Mouse (Mus musculus) forebrain, embryonic 11.5 days (tissue): ENCODE measurements around the gene Spg21. TPM values are rescaled to one million over a fixed set of nuclear protein-coding genes. Genes with fewer than 3 reads are reported as not detected.

ENCODE experiments used
- ATAC-seq: fragments of 200-750 bp; cut with Nextera tagmentation; replicated peaks from 2 replicates; pipeline ENCODE4 v1.8.0; 2017; ENCODE audit warnings: moderate TSS enrichment; ENCODE audit not compliant: low FRiP score
- DNase-seq: peaks from one replicate; pipeline ENCODE4 v3.0.0-alpha.2; 2017; ENCODE audit warnings: low spot score
- H3K27ac ChIP-seq: fragments of 300-500 bp; sonication (generic); 2 replicates; pipeline ENCODE4 v1.5.1; 2014; ENCODE audit warnings: low read depth, low read length
- H3K27me3 ChIP-seq: fragments of 300-500 bp; sonication (generic); 2 replicates; pipeline ENCODE4 v1.6.1; 2014; ENCODE audit warnings: mild to moderate bottlenecking, low read length, mixed read lengths; ENCODE audit not compliant: control insufficient read depth, insufficient read depth
- H3K36me3 ChIP-seq: fragments of 300-500 bp; sonication (generic); 2 replicates; pipeline ENCODE4 v1.6.1; 2014; ENCODE audit warnings: mild to moderate bottlenecking, low read length, moderate library complexity, mixed read lengths; ENCODE audit not compliant: control insufficient read depth, insufficient read depth
- H3K4me1 ChIP-seq: fragments of 300-500 bp; sonication (generic); replicated peaks from 2 replicates; pipeline ENCODE4 v1.6.1; 2014; ENCODE audit warnings: low read length, mixed read lengths; ENCODE audit not compliant: control insufficient read depth, insufficient read depth
- H3K4me2 ChIP-seq: fragments of 300-500 bp; sonication (generic); 2 replicates; pipeline ENCODE4 v1.6.1; 2014; ENCODE audit warnings: low read depth, mild to moderate bottlenecking, low read length, moderate library complexity, mixed read lengths; ENCODE audit not compliant: severe bottlenecking
- H3K4me3 ChIP-seq: fragments of 300-500 bp; sonication (generic); 2 replicates; pipeline ENCODE4 v1.5.1; 2014; ENCODE audit warnings: low read depth, low read length
- H3K9ac ChIP-seq: fragments of 300-500 bp; sonication (generic); 2 replicates; pipeline ENCODE4 v1.6.1; 2014; ENCODE audit warnings: low read length
- H3K9me3 ChIP-seq: fragments of 300-500 bp; sonication (generic); 2 replicates; pipeline ENCODE4 v1.6.1; 2016; ENCODE audit warnings: low read length, mixed read lengths; ENCODE audit not compliant: control insufficient read depth
- WGBS: fragments of 180-500 bp; shearing (Covaris S2); extraction: QIAGEN DNeasy Blood & Tissue Kit; methylation state at CpG from one replicate; pipeline ENCODE4 v1.1.7; 2014; 5-methylcytosine and 5-hydroxymethylcytosine counted together
- polyA plus RNA-seq: library from polyadenylated mRNA; unstranded; fragments of >200 nt; fragmentation: Nextera tagmentation; extraction: Ambion mirVana; gene quantifications from 2 replicates; pipeline ENCODE4 v1.2.1, GENCODE M21; 2014

Spg21 gene
- polyA plus RNA-seq, 1 experiment from 2014 or later = 110 TPM

DNA sequence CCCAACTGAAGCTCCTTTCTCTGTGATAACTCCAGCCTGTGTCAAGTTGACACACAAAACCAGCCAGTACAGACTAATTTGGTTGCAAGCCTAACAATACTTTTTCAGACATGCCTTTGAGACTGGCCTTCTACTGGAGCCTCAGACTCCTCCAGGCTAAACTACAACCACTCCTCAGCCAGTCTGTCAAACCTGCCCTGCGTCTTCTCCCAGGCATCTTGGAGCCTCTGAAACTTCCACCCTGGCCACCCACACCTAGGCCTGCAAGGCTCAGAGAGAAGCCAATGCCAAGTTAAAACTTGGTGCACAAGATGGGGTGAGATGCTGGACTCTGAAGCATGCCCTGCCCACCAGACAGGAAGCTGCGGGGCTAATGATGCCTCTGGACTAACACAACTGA lies 31.6 kb downstream of the Spg21 start:
- ATAC-seq = no peak
- H3K27ac ChIP-seq = no peak overlapping the region
- 89% methylated on average over 2 of the region's 2 CpGs for WGBS
- H3K4me2 ChIP-seq = no peak overlapping the region
- no peak overlapping the region for H3K9ac ChIP-seq
- H3K27me3 ChIP-seq = no peaks in the 10 kb centered on the region
- H3K4me3 ChIP-seq = no peak overlapping the region
- no peaks in the 10 kb centered on the region for H3K4me1 ChIP-seq
- H3K36me3 ChIP-seq = no peaks in the 10 kb centered on the region
- no peaks in the 10 kb centered on the region for H3K9me3 ChIP-seq
- no peak for DNase-seq

DNA sequence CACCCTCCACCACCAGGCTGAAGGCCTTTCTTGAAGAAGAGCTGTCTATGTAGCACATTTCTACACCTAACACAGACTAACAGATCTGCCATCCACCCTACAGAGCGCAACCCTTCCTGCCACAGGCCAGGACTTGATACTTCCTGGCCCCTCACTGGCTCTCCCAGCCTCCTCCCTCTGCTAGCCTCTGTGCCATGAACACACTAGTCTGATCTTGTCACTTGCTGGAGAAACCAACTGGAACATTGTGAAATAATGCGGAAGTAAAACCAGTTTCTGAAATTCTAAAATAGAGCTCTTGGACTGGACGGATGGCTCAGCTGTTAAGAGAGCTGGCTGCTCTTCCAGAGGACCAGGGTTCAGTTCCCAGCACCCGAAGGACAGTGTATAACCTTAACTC lies 32.1 kb downstream of the Spg21 start:
- Histone ChIP-seq H3K36me3 (no peaks in the 10 kb centered on the region), H3K4me3 (no peak overlapping the region), H3K9me3 (no peaks in the 10 kb centered on the region), H3K4me1 (no peaks in the 10 kb centered on the region), H3K27ac (no peak overlapping the region), H3K9ac (no peak overlapping the region), H3K4me2 (no peak overlapping the region), H3K27me3 (no peaks in the 10 kb centered on the region)
- ATAC-seq (no peak), DNase-seq (no peak)
- 92% methylated on average over 4 of the region's 4 CpGs for WGBS

DNA sequence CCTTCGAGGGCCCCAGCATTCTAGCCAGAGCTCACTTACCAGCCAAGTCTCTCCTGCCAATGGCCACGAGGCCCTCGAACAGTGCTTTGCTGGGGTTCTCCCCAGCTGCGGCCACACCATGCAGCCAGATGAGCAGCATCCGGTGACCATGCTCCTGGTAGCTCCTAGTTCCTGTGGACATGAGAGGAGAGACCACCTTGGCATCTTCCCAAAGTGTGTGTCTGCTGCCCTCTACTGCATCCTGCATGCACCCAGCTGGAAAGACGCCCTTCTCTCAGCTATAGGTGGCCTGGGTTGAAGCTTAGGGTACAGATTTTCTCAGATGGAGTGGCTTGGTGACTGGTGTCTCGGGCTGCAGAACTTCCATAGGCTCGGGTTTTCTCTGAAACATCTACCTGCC lies 41.4 kb downstream of the Spg21 start:
- H3K27me3 ChIP-seq = no peaks in the 10 kb centered on the region
- H3K4me3 ChIP-seq = no peak overlapping the region
- H3K36me3 ChIP-seq = no peaks in the 10 kb centered on the region
- DNase-seq = peak; percentile 58
- ATAC-seq = no peak
- H3K4me1 ChIP-seq = no peaks in the 10 kb centered on the region
- H3K27ac ChIP-seq = no peak overlapping the region
- H3K9ac ChIP-seq = no peak overlapping the region
- WGBS = 65% methylated on average over 8 of the region's 8 CpGs
- H3K4me2 ChIP-seq = no peak overlapping the region
- no peaks in the 10 kb centered on the region for H3K9me3 ChIP-seq

DNA sequence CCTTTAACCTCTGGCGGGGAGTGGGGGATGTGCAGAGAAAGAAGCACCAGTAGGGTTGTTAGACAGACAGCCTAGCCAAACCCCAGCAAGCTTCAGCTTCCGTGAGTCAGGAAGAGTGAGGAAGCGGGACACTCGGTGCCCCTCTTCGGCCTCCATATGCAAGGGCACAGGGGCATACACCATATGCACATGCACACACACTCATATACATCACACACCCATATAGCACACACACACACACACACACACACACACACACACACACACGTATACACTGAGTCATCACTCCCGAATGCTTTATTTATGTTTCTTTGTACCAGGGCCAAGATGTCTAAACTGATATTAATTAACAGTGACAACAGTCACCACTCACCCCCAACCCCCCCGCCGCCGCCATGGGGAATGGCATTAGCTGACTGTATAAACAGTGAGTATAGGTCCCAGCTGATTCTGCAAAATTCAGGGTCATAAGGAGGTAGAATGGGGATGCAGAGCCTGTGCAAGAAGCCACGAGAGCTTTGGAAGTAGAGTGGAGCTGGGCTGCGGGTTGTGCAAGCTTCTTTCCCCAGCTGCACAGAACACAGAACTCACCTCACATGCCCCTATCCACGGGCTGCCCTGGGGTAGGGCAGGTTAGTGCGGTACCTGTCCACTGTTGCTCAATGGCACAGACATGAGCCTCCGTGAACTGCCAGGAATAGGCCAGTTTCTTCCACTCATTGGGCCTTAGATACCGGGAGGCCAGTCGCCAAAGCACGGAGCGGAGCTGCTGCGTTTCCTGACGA lies 42.2 kb downstream of the Spg21 start:
- H3K9ac ChIP-seq = no peak overlapping the region
- ATAC-seq (no peak), DNase-seq (no peak)

DNA sequence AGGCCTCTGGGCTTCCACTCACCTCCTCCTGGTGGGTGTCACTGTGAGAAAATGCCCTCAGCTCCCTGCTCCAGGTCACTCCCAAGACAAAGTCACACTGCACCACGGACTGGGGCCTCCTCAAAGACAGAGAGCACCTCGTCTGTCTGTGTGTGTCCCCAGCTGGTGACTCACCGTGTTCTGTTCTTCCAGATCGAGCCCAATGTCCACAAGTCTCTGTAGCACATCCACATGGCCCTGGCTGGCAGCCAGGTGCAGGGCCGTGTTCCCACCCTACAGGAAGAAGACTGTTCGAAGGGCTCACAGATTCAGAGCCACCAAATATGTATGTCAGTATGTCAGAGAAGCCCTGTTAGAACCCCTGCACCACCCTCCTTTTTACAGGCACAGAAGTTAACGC lies 47.7 kb downstream of the Spg21 start:
- Histone ChIP-seq H3K4me3 (no peak overlapping the region), H3K27ac (no peak overlapping the region), H3K4me2 (no peak overlapping the region), H3K9me3 (no peaks in the 10 kb centered on the region), H3K9ac (no peak overlapping the region), H3K4me1 (no peaks in the 10 kb centered on the region), H3K36me3 (no peaks in the 10 kb centered on the region), H3K27me3 (no peaks in the 10 kb centered on the region)
- DNase-seq (no peak), ATAC-seq (no peak)
- 79% methylated on average over 7 of the region's 7 CpGs for WGBS

More for the DNA sequence above, 42.2 kb downstream of the Spg21 start:
- no peak overlapping the region for H3K4me3 ChIP-seq
- H3K36me3 ChIP-seq = no peaks in the 10 kb centered on the region
- H3K9me3 ChIP-seq = no peaks in the 10 kb centered on the region
- no peak overlapping the region for H3K27ac ChIP-seq
- no peaks in the 10 kb centered on the region for H3K4me1 ChIP-seq
- H3K27me3 ChIP-seq = no peaks in the 10 kb centered on the region
- H3K4me2 ChIP-seq = no peak overlapping the region
- WGBS = 88% methylated on average over 21 of the region's 21 CpGs

DNA sequence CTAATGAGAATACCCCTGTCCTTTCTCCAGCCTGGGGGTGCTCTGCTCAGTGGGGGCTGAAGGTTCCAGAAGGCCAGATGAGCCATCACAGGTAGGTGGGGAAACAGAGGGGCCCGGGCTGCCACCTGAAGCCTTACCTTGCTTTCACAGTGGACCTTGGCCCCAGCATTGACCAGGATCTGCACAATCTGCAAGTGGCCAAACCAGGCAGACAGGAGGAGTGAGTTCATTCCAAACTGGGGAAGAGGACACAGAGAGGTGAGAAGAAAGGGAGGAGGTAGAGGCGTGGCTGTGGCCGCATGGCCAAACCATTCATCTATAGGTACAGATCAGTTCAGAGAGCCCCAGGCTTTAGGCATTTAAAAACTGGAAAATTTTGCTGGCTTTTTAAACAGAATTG lies 51.8 kb downstream of the Spg21 start:
- Histone ChIP-seq H3K4me3 (no peak overlapping the region), H3K27me3 (no peaks in the 10 kb centered on the region), H3K9me3 (no peaks in the 10 kb centered on the region), H3K4me2 (no peak overlapping the region), H3K4me1 (no peaks in the 10 kb centered on the region), H3K9ac (no peak overlapping the region), H3K27ac (no peak overlapping the region), H3K36me3 (no peaks in the 10 kb centered on the region)
- 96% methylated on average over 3 of the region's 3 CpGs for WGBS
- no peak for ATAC-seq
- DNase-seq = no peak

DNA sequence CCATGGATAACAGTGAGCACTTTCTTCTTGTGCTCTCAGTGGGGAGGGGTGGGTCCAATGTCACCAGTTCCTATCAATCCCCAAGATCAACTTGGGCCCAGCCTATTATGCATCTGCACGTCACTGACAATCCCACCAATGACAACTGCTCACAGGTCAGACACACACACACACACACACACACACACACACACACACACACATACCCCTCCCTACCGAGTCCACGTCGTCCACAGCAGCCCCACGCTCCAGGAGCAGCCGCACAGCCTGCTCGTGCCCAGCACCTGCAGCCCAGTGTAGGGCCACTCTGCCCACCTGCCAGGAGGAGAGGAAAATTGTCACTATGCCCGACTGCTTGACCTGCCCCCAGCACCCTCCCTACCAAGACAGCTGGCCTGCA lies 53.7 kb downstream of the Spg21 start:
- no peak overlapping the region for H3K9ac ChIP-seq
- H3K4me2 ChIP-seq = no peak overlapping the region
- H3K4me3 ChIP-seq = no peak overlapping the region
- 75% methylated on average over 8 of the region's 8 CpGs for WGBS
- ATAC-seq (no peak), DNase-seq (no peak)
- no peaks in the 10 kb centered on the region for H3K27me3 ChIP-seq
- no peaks in the 10 kb centered on the region for H3K9me3 ChIP-seq
- H3K4me1 ChIP-seq = no peaks in the 10 kb centered on the region
- no peaks in the 10 kb centered on the region for H3K36me3 ChIP-seq
- H3K27ac ChIP-seq = no peak overlapping the region

DNA sequence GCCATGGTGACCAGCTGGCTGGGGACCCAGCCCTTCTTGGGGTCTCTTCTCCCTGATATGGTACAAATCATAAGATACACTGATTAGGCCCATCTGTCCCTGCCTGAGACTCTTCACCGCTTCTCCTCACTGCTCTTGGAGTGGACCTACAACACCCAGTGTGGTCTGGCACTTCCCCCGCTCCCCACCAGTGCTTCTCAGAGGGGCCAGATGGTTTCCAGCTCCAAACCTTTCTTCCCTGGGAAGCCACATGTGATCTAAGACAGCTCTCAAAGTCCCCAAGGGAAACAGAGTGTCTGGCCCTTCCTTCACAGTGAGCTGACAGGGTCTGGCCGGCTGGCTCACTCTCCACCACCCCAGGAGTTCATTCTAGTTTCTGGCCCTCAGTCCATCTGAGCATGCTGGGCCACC lies 54.1 kb downstream of the Spg21 start:
- 76% methylated on average over 3 of the region's 3 CpGs for WGBS
- no peak for ATAC-seq
- DNase-seq = no peak
- Histone ChIP-seq H3K27me3 (no peaks in the 10 kb centered on the region), H3K4me1 (0 out of 2 replicates have a peak, but pooled peaks cover under 1% of the 10 kb centered on the region), H3K4me2 (no peak overlapping the region), H3K4me3 (no peak overlapping the region), H3K9me3 (no peaks in the 10 kb centered on the region), H3K36me3 (no peaks in the 10 kb centered on the region), H3K9ac (no peak overlapping the region), H3K27ac (no peak overlapping the region)
